ENCODE assay signal across 9 mouse cellular contexts in the genomic region with DNA sequence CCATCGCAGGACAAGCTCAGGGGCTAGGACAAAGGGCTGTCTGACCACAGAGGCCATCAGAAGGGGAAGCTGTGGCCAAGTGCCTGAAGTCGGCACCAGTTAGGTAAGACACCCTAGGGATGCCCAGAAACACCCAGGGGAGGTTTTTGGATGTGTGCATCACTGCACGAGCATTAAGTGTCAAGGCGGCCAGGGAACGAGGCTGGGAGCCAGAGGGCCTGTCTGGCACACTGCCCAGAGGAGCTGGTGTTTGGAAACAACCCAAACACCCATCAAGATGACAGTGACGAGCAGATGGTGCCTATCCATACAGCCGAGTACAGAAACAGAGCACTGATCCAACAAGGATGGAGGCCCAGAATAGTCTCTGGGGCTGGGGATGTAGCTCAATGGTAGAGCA.
DNase-seq lines count a peak whose midpoint lies in the region; TF ChIP-seq lines count a peak whose summit lies in the region.
"Had no signal": no experiment of that assay in that cellular context is flagged by ENCODE, and none has a peak within 500 bp of the region (broad histone marks: within the 10 kb centered on the region; RNA-seq: fewer than 3 reads in every experiment).

No protein-coding gene starts in this region.

- H3K27me3 ChIP-seq in MEL (ENCODE audit: control insufficient read depth in 1 of 2, insufficient read depth in 2 of 2, low read length in 2 of 2) = no peaks in the 10 kb centered on the region
- H3K27me3 ChIP-seq in cerebellum, adult 2 months (ENCODE audit: control insufficient read depth, insufficient read depth, low read length) = no peaks in the 10 kb centered on the region

- H3K79me2 ChIP-seq in MEL (ENCODE audit: control insufficient read depth, insufficient read depth, low read length, poor library complexity) = no peaks in the 10 kb centered on the region

- no peak for TF ChIP-seq CTCF in MEL (IDR thresholded peaks at IDR 0.05 in 2 of 3, conservative IDR thresholded peaks at IDR 0.05 in 1 of 3; ENCODE audit: control insufficient read depth in 1 of 3, insufficient read depth in 1 of 3, low read depth in 2 of 3, low read length in 3 of 3, poor library complexity in 1 of 3, severe bottlenecking in 1 of 3)
- no peak for TF ChIP-seq CTCF in cerebellum, adult 2 months (IDR thresholded peaks at IDR 0.05; ENCODE audit: borderline replicate concordance, insufficient read depth, low read depth, low read length)

- 57% methylated on average over 7 of the region's 7 CpGs for WGBS in cerebellum, adult 2 months

- TF ChIP-seq POLR2A in MEL (IDR thresholded peaks at IDR 0.05; ENCODE audit: control insufficient read depth in 1 of 2, insufficient read depth in 1 of 2, low read depth in 1 of 2, low read length in 2 of 2, poor library complexity in 1 of 2) = no peak
- no peak for TF ChIP-seq POLR2A in cerebellum, adult 2 months (IDR thresholded peaks at IDR 0.05; ENCODE audit: borderline replicate concordance, insufficient read depth, low read length)

- no peak for TF ChIP-seq EP300 in MEL (IDR thresholded peaks at IDR 0.05; ENCODE audit: low read depth in 1 of 2, low read length in 2 of 2)

- no peak for TF ChIP-seq RAD21 in MEL (IDR thresholded peaks at IDR 0.05; ENCODE audit: low read depth, low read length)

- DNase-seq in kidney, postnatal 4 days = peak; percentile 57
- no peak for DNase-seq in kidney, adult 11 months
- DNase-seq in MEL (ENCODE audit: low read depth, low spot score) = peak; percentile 60
- peak; percentile 57 for DNase-seq in adrenal gland, postnatal 14 days
- DNase-seq in lung, postnatal 36 days = peak; percentile 56
- no peak for DNase-seq in yolk sac, embryonic 10.5 days (ENCODE audit: low spot score)
- DNase-seq in cerebellum, adult 2 months = no peak

- no peaks in the 10 kb centered on the region for H3K9me3 ChIP-seq in MEL (replicated peaks; ENCODE audit: insufficient read depth, low read length)
- H3K9me3 ChIP-seq: liver, embryonic 15.5 days had no signal

- H3K36me3 ChIP-seq in MEL (ENCODE audit: control insufficient read depth in 1 of 2, insufficient read depth in 2 of 2, low read length in 2 of 2) = peaks cover 0 to 2% of the 10 kb centered on the region in 2 experiments; a peak in 2 of 4 replicates
- H3K36me3 ChIP-seq: liver, embryonic 15.5 days had no signal

- H3K27ac ChIP-seq in MEL (ENCODE audit: control insufficient read depth, low read depth, low read length) = no peak overlapping the region
- H3K27ac ChIP-seq in cerebellum, adult 2 months (ENCODE audit: insufficient read depth, low read length) = no peak overlapping the region
- H3K27ac ChIP-seq: heart, adult 2 months; liver, embryonic 15.5 days had no signal

- no peak overlapping the region for H3K4me3 ChIP-seq in MEL (ENCODE audit: control insufficient read depth in 1 of 2, insufficient read depth in 1 of 2, low read depth in 2 of 2, low read length in 2 of 2)
- H3K4me3 ChIP-seq in cerebellum, adult 2 months (replicated peaks; ENCODE audit: insufficient read depth, low read depth, low read length) = no peak overlapping the region
- H3K4me3 ChIP-seq: heart, adult 2 months; liver, embryonic 15.5 days had no signal

- no peak overlapping the region for H3K9ac ChIP-seq in MEL (ENCODE audit: control insufficient read depth, low read depth, low read length, poor library complexity, severe bottlenecking)
- H3K9ac ChIP-seq: liver, embryonic 15.5 days had no signal

- H3K4me1 ChIP-seq in MEL (ENCODE audit: control insufficient read depth in 1 of 2, insufficient read depth in 2 of 2, low read length in 2 of 2) = no peaks in the 10 kb centered on the region; a peak in 1 of 4 replicates
- H3K4me1 ChIP-seq in cerebellum, adult 2 months (ENCODE audit: control insufficient read depth, insufficient read depth, low read length) = no peaks in the 10 kb centered on the region

TF ChIP-seq in MEL, 35 proteins besides CTCF, POLR2A, EP300 and RAD21:
- no peak for TF ChIP-seq ELF1 (IDR thresholded peaks at IDR 0.05; ENCODE audit: low read depth, low read length)
- no peak for TF ChIP-seq NRF1 (IDR thresholded peaks at IDR 0.05; ENCODE audit: insufficient read depth, low read depth, low read length, poor library complexity, severe bottlenecking)
- 0 out of 2 replicates have a peak, but pooled peaks have one; percentile 13 for TF ChIP-seq TCF12 (IDR thresholded peaks at IDR 0.05; ENCODE audit: low read depth, low read length)
- no peak for TF ChIP-seq POLR2AphosphoS2 (IDR thresholded peaks at IDR 0.05; ENCODE audit: low read length)
- TF ChIP-seq POLR2AphosphoS5 (IDR thresholded peaks at IDR 0.05; ENCODE audit: borderline replicate concordance, low read depth, low read length) = no peak
- no peak for TF ChIP-seq ZMIZ1 (IDR thresholded peaks at IDR 0.05; ENCODE audit: low read depth, low read length)
- TF ChIP-seq ETS1 (IDR thresholded peaks at IDR 0.05; ENCODE audit: low read depth, low read length) = peak; percentile 59; the same call in 1 of the 2 replicates
- no peak for TF ChIP-seq JUND (IDR thresholded peaks at IDR 0.05; ENCODE audit: low read depth, low read length)
- no peak for TF ChIP-seq MAFK (IDR thresholded peaks at IDR 0.05; ENCODE audit: borderline replicate concordance, low read depth, low read length)
- TF ChIP-seq BHLHE40 (IDR thresholded peaks at IDR 0.05; ENCODE audit: borderline replicate concordance, low read depth, low read length) = no peak
- no peak for TF ChIP-seq RCOR1 (IDR thresholded peaks at IDR 0.05; ENCODE audit: low read depth, low read length)
- TF ChIP-seq HCFC1 (IDR thresholded peaks at IDR 0.05; ENCODE audit: low read depth, low read length) = no peak
- no peak for TF ChIP-seq SIN3A (IDR thresholded peaks at IDR 0.05; ENCODE audit: low read length)
- no peak for TF ChIP-seq NELFE (IDR thresholded peaks at IDR 0.05; ENCODE audit: low read depth, low read length)
- TF ChIP-seq TAL1 (IDR thresholded peaks at IDR 0.05; ENCODE audit: low read length) = no peak; the same call in 1 of the 2 replicates
- no peak for TF ChIP-seq USF1 (IDR thresholded peaks at IDR 0.05; ENCODE audit: low read depth, low read length)
- TF ChIP-seq CHD2 (IDR thresholded peaks at IDR 0.05; ENCODE audit: low read length) = no peak

Comparison
In these comparisons a context has a peak if more than half of its experiments do, and no peak if none do; other contexts are left out.
1. DNase-seq: peak in kidney, postnatal 4 days (2 of 2), MEL (single experiment), adrenal gland, postnatal 14 days (single experiment) and lung, postnatal 36 days (single experiment); none in kidney, adult 11 months (single experiment), yolk sac, embryonic 10.5 days (single experiment) and cerebellum, adult 2 months (0 of 2).